Mouse (Mus musculus) spleen, embryonic (tissue): Measurements from ENCODE around the gene Bpifb5.
"Not testable (repeated sequence)": the region's sequence is repeated elsewhere in the genome, so short reads cannot be mapped to it uniquely, and the experiment has no call there.

Source experiments
- CTCF ChIA-PET: fragments of 350-600 bp; sonication (Branson Sonifier 250); formaldehyde crosslinking; loops from one replicate; lab custom pipeline; 2022; lab: Charles Lee

Bpifb5 gene

DNA sequence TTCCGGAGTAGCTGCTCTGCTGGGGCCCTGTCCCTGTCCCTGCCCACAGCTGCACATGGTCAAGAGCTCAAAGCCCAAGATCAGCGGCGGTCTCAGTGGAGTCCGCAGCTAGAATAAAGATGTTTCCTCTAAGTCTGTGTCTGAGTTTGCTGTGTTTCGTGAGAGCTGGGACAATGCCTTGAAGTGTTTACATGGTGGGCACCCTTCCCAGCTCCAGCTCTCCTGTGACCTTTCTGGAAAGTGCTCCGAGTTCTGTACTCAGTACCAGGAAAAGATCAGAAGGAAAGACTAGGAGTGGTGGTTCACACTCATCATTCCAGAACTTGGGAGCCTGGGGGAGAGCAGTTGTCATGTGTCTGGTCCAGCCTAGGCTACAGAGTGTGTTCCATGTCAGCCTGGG lies 17.2 kb downstream of the Bpifb5 start:
- CTCF ChIA-PET, result no interaction called here

DNA sequence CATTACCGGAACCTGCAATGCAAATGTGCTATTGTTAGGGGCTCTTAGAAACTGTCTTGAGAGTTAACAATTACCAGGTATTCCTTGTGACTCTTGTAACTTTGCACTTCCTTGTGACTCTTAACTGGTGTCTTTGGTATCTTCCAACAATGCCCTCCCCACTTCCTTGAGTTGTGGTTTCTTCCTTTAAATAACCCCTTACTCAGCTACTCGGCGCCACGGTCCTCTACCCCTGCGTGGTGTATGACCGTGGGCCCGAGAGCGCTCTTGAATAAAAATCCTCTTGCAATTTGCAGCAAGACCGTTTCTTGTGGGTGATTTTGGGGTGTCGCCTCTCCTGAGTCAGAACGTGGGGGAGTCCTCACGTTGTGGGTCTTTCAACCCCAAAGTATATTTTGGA lies 19.2 kb downstream of the Bpifb5 start:
- CTCF ChIA-PET, result not testable (repeated sequence)

DNA sequence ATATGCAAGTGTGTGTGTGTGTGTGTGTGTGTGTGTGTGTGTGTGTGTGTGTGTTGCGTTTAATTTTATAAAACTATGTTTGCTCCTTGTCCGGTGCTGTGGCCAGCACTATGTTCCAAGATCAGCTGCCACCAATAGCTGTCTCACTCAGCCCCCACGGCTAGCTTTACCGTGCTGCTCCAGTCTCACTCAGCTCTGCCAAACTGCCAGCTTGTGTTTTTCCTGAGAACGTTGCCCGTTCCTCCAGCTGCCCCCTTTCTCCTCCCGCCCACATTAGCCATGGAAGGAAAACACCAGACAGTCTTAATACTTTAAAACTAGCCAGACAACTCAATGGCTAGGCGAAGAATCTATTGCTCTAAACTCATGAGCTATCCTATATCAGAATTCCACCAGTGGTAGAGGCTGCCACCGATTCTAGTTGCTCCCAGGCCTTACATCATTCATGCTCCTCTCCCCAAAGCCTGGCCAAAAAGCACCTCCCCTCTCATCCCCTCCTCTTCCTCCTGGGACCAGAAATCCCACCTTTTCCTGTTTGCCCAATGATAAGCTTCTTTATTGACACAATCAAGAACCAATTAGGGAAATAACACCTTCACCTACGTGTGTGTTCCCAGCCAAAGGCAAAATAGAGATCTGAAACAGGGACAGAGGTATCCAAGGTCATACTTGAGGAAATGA lies 20.0 kb downstream of the Bpifb5 start:
- CTCF ChIA-PET, result no interaction called here

DNA sequence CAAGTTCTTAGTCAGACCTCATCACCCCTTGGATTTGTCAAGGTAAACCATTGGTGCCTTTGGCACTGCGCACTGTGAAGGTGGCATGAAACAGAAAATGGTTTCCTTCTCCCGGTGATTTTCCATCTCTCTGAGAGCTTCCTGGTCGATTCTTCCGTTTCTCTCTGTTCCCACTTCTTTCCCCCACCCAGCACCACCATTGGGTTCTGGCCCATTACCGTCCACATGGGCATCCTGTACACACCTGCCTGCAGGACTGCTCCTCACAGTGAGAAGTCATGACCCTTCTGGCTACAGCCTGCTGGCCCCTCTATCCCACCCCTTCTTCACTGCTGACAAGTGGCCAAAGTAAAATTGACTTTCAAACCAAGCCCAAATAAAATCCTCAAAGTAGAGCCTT lies 21.8 kb downstream of the Bpifb5 start:
- CTCF ChIA-PET, result no interaction called here

DNA sequence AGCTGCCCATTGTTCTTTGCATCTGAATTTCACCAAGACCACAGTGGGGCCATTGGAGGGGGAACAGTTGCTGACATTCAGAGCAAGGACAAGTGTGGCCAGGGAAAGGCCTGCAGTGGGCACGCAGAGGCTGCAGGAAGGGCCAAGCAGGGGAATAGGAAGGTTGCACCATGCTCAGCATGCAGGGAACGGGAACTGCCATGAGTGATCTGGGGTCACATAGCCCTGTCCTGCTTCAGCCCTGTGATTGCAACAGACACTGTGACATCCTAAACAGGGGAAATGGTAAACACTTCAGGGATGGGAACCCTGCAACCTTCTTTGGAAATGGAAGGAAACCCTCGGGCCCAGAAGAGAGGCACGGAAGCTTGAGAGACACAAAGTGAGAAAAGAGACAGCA lies 31.7 kb downstream of the Bpifb5 start:
- CTCF ChIA-PET, result not testable (repeated sequence)

DNA sequence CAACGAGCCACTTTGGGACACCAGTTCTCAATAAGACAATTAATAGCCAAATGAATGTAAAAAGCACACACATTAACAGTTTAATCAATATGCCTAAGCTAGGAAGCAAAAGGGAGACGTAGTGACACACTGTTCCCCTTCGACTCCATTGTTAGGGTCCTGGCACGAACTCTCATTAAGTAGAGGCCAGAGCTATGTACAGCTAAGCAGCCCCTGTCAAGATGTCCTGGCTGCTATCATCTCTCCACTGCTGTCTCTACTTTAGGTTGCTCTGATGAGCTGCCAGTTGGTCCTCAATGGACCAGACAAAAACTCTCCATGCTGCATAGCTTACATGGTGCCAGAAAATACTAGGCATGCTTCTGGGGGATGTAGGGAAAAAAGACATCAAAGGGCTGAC lies 32.2 kb downstream of the Bpifb5 start:
- CTCF ChIA-PET, result no interaction called here

DNA sequence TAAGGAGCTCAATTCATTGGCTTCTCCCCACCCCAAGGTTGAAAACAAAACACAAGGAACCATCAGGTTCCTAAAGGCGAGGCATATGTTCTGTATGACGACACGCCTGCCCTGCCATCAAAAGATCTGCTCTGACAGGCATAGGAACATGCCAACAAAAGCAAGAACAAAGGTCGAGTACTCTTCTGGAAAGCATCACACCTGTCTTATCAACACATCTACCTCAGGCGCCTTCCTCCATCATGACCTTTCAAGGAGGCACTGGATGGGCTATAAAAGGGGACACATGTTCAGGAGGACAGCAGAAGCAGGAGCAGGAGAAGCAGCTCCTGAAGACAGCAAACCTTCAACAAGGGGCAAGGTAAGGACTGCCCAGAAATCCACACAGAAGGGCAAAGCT lies 34.0 kb downstream of the Bpifb5 start, which contains the start of gene Bpifb9a:
Gene Bpifb9a (plus strand): TSS at position 301 of the 400 bp plus-strand sequence.
- CTCF ChIA-PET, result not testable (repeated sequence)

DNA sequence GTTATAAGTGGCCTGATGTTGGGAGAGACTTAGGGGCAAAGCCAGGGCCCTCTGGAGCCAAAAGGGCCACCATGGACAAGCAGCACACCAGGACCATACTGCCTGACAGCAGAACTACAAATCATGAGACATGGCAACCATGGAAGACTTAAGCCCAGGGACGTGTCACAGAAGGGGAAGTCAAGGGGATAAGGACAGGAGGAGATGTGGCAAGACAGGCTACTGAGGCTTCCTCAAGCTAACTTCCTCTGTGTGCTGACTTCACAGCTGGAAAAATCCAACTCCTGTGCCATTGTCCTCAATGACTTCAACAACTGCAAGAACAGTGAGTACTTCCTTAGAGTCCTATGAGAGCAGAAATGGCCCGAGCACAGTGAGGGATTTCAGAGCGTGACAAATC lies 40.9 kb downstream of the Bpifb5 start:
- CTCF ChIA-PET, result not testable (repeated sequence)
